Mouse (Mus musculus) limb, embryonic 14.5 days (tissue): ENCODE measurements around the gene Rhoq. TPM values are rescaled to one million over a fixed set of nuclear protein-coding genes. Genes with fewer than 3 reads are reported as not detected.

Source experiments
- ATAC-seq: fragments of 200-750 bp; cut with Nextera tagmentation; 2 replicates; pipeline ENCODE4 v1.8.0; 2017; ENCODE audit warnings: low read depth, moderate number of reproducible peaks, moderate TSS enrichment; ENCODE audit not compliant: low FRiP score
- DNase-seq: peaks from one replicate; pipeline ENCODE4 v3.0.0-alpha.2; 2015; ENCODE audit warnings: low spot score
- H3K27ac ChIP-seq: fragments of 300-500 bp; sonication (generic); replicated peaks from 2 replicates; pipeline ENCODE4 v1.5.1; 2014; ENCODE audit warnings: low read depth, mild to moderate bottlenecking, low read length, moderate library complexity, mixed read lengths
- H3K27me3 ChIP-seq: fragments of 300-500 bp; sonication (generic); 2 replicates; pipeline ENCODE4 v1.6.1; 2014; ENCODE audit warnings: low read length, mixed read lengths; ENCODE audit not compliant: control insufficient read depth, insufficient read depth
- H3K36me3 ChIP-seq: fragments of 300-500 bp; sonication (generic); 2 replicates; pipeline ENCODE4 v1.6.1; 2014; ENCODE audit warnings: mild to moderate bottlenecking, low read length, moderate library complexity, mixed read lengths; ENCODE audit not compliant: control insufficient read depth, insufficient read depth
- H3K4me1 ChIP-seq: fragments of 300-500 bp; sonication (generic); 2 replicates; pipeline ENCODE4 v1.6.1; 2014; ENCODE audit warnings: antibody characterized with exemption, low read length, mixed read lengths; ENCODE audit not compliant: control insufficient read depth, insufficient read depth
- H3K4me2 ChIP-seq: fragments of 300-500 bp; sonication (generic); replicated peaks from 2 replicates; pipeline ENCODE4 v1.6.1; 2014; ENCODE audit warnings: low read depth, mild to moderate bottlenecking, low read length, moderate library complexity; ENCODE audit not compliant: severe bottlenecking
- H3K4me3 ChIP-seq: fragments of 300-500 bp; sonication (generic); replicated peaks from 2 replicates; pipeline ENCODE4 v1.5.1; 2014; ENCODE audit warnings: low read length
- H3K9ac ChIP-seq: fragments of 300-500 bp; sonication (generic); 2 replicates; pipeline ENCODE4 v1.6.1; 2014; ENCODE audit warnings: mild to moderate bottlenecking, low read depth, low read length, moderate library complexity; ENCODE audit not compliant: severe bottlenecking
- H3K9me3 ChIP-seq: fragments of 300-500 bp; sonication (generic); 2 replicates; pipeline ENCODE4 v1.6.1; 2016; ENCODE audit warnings: low read length; ENCODE audit not compliant: control insufficient read depth
- POLR2A ChIP-seq: fragments of 200-500 bp; IDR thresholded peaks from 2 replicates; pipeline ENCODE4 v1.8.0; 2012; ENCODE audit warnings: inconsistent platforms, mild to moderate bottlenecking, moderate library complexity, borderline replicate concordance; ENCODE audit not compliant: insufficient read depth, insufficient read length; ENCODE audit errors: extremely low read depth
- WGBS: fragments of 180-500 bp; shearing (Covaris S2); extraction: QIAGEN DNeasy Blood & Tissue Kit; methylation state at CpG from one replicate; pipeline ENCODE4 v1.1.7; 2014; 5-methylcytosine and 5-hydroxymethylcytosine counted together
- polyA plus RNA-seq, 2 experiments: library from polyadenylated mRNA; depleted of rRNA in 1 of 2; stranded (reverse) in 1 of 2; unstranded in 1 of 2; fragments of >200 nt; fragmentation: Nextera tagmentation in 1 of 2; extraction: Ambion mirVana in 1 of 2; gene quantifications; 2 replicates each; pipeline versions ENCODE4 v1.2.1 to v1.2.3; 2012 to 2014

Rhoq gene
- polyA plus RNA-seq, 2 experiments: 35.3 to 61.5 TPM

- Histone ChIP-seq H3K9ac (no peak overlapping the region), H3K4me1 (0 out of 2 replicates have a peak, but pooled peaks cover 5% of the 10 kb centered on the region), H3K9me3 (no peaks in the 10 kb centered on the region), H3K27me3 (no peaks in the 10 kb centered on the region), H3K27ac (no peak overlapping the region), H3K36me3 (0 out of 2 replicates have a peak, but pooled peaks cover 4% of the 10 kb centered on the region), H3K4me3 (no peak overlapping the region), H3K4me2 (no peak overlapping the region)
- DNase-seq: no peak
- no peak for TF ChIP-seq POLR2A
- WGBS: 82% methylated on average over 8 of the region's 8 CpGs
- no peak for ATAC-seq
Observed at GRCm38 (mm10) chr17:86991306-86991705, 28.4 kb downstream of the Rhoq start.

- Histone ChIP-seq H3K36me3 (peaks cover 33% of the 10 kb centered on the region), H3K27ac (no peak overlapping the region), H3K4me2 (no peak overlapping the region), H3K9me3 (no peaks in the 10 kb centered on the region), H3K4me1 (no peaks in the 10 kb centered on the region), H3K9ac (no peak overlapping the region), H3K27me3 (no peaks in the 10 kb centered on the region), H3K4me3 (no peak overlapping the region)
- 93% methylated on average over 6 of the region's 6 CpGs for WGBS
- TF ChIP-seq POLR2A: no peak
- ATAC-seq: no peak
- DNase-seq: no peak
Observed at GRCm38 (mm10) chr17:86997323-86997722, 34.4 kb downstream of the Rhoq start.

GRCm38 (mm10) chr17:87008950-87009349 is 46.1 kb downstream of the Rhoq start:
- no peaks in the 10 kb centered on the region for H3K27me3 ChIP-seq
- no peak for ATAC-seq
- no peaks in the 10 kb centered on the region for H3K4me1 ChIP-seq
- H3K27ac ChIP-seq: no peak overlapping the region
- H3K4me2 ChIP-seq: no peak overlapping the region
- peaks cover 9% of the 10 kb centered on the region; the same call in 1 of the 2 replicates for H3K36me3 ChIP-seq
- no peaks in the 10 kb centered on the region for H3K9me3 ChIP-seq
- no peak for TF ChIP-seq POLR2A
- WGBS: 94% methylated on average over 3 of the region's 3 CpGs
- no peak overlapping the region for H3K4me3 ChIP-seq
- no peak for DNase-seq
- no peak overlapping the region for H3K9ac ChIP-seq

GRCm38 (mm10) chr17:87011301-87012019 is 48.6 kb downstream of the Rhoq start:
- ATAC-seq (no peak), DNase-seq (no peak)
- WGBS: 75% methylated on average over 13 of the region's 13 CpGs
- Histone ChIP-seq H3K4me3 (no peak overlapping the region), H3K4me2 (no peak overlapping the region), H3K36me3 (peaks cover 6% of the 10 kb centered on the region; the same call in 1 of the 2 replicates), H3K27me3 (no peaks in the 10 kb centered on the region), H3K9ac (no peak overlapping the region), H3K4me1 (no peaks in the 10 kb centered on the region), H3K9me3 (no peaks in the 10 kb centered on the region), H3K27ac (no peak overlapping the region)
- TF ChIP-seq POLR2A: no peak

- peaks cover 14% of the 10 kb centered on the region for H3K36me3 ChIP-seq
- H3K27ac ChIP-seq: no peak overlapping the region
- TF ChIP-seq POLR2A: no peak
- H3K4me2 ChIP-seq: no peak overlapping the region
- ATAC-seq: no peak
- no peak overlapping the region for H3K4me3 ChIP-seq
- no peak for DNase-seq
- H3K27me3 ChIP-seq: no peaks in the 10 kb centered on the region
- no peaks in the 10 kb centered on the region for H3K9me3 ChIP-seq
- WGBS: 92% methylated on average over 5 of the region's 5 CpGs
- H3K4me1 ChIP-seq: no peaks in the 10 kb centered on the region; the same call in 1 of the 2 replicates
- no peak overlapping the region for H3K9ac ChIP-seq
Observed at GRCm38 (mm10) chr17:87019692-87020091, 56.8 kb downstream of the Rhoq start.
